Mouse (Mus musculus): ENCODE data around the gene Emsy. TPM values are rescaled to one million over a fixed set of nuclear protein-coding genes. Genes with fewer than 3 reads are reported as not detected.

Gene Emsy
- total and polyA plus RNA-seq, 2 experiments from 2014 or later, result 25.8 to 43.0 TPM

GRCm38 (mm10) chr7:98542731-98543142, 113.8 kb downstream of the Emsy start:
- H3K9ac ChIP-seq (replicated peaks; ENCODE audit: low read length, poor library complexity, severe bottlenecking), result no peak overlapping the region
- no peak for ATAC-seq (ENCODE audit: low FRiP score)
- H3K36me3 ChIP-seq (ENCODE audit: insufficient read depth, low read length), result no peaks in the 10 kb centered on the region
- no peak for TF ChIP-seq CTCF (IDR thresholded peaks at IDR 0.05)
- WGBS, result 68% methylated on average over 6 of the region's 6 CpGs
- no peaks in the 10 kb centered on the region for H3K9me3 ChIP-seq (ENCODE audit: low read length)
- H3K27ac ChIP-seq (ENCODE audit: low read depth, low read length), result no peak overlapping the region
- DNase-seq (ENCODE audit: low spot score), result no peak
- H3K27me3 ChIP-seq (ENCODE audit: insufficient read depth, low read length), result no peaks in the 10 kb centered on the region
- no peaks in the 10 kb centered on the region for H3K4me1 ChIP-seq (ENCODE audit: insufficient read depth, low read length)
- no peak overlapping the region for H3K4me2 ChIP-seq (ENCODE audit: low read depth, low read length, poor library complexity, severe bottlenecking)
- H3K4me3 ChIP-seq (ENCODE audit: low read depth, low read length), result no peak overlapping the region

- Histone ChIP-seq H3K9ac (replicated peaks; ENCODE audit: low read length, poor library complexity, severe bottlenecking) (no peak overlapping the region), H3K4me2 (ENCODE audit: low read depth, low read length, poor library complexity, severe bottlenecking) (no peak overlapping the region), H3K9me3 (ENCODE audit: low read length) (no peaks in the 10 kb centered on the region), H3K27me3 (ENCODE audit: insufficient read depth, low read length) (no peaks in the 10 kb centered on the region), H3K27ac (ENCODE audit: low read depth, low read length) (no peak overlapping the region), H3K4me1 (ENCODE audit: insufficient read depth, low read length) (no peaks in the 10 kb centered on the region), H3K4me3 (ENCODE audit: low read depth, low read length) (no peak overlapping the region), H3K36me3 (ENCODE audit: insufficient read depth, low read length) (no peaks in the 10 kb centered on the region)
- ATAC-seq (ENCODE audit: low FRiP score), result no peak
- DNase-seq (ENCODE audit: low spot score), result no peak
- TF ChIP-seq CTCF (IDR thresholded peaks at IDR 0.05), result no peak
- WGBS, result 95% methylated on average over 3 of the region's 3 CpGs
Measured at GRCm38 (mm10) chr7:98542267-98542666, 114.3 kb downstream of the Emsy start.

GRCm38 (mm10) chr7:98541564-98541963, 115.0 kb downstream of the Emsy start:
- ATAC-seq (ENCODE audit: low FRiP score) (no peak), DNase-seq (ENCODE audit: low spot score) (no peak)
- Histone ChIP-seq H3K36me3 (ENCODE audit: insufficient read depth, low read length) (no peaks in the 10 kb centered on the region), H3K9me3 (ENCODE audit: low read length) (no peaks in the 10 kb centered on the region), H3K27ac (ENCODE audit: low read depth, low read length) (no peak overlapping the region), H3K9ac (replicated peaks; ENCODE audit: low read length, poor library complexity, severe bottlenecking) (no peak overlapping the region), H3K4me2 (ENCODE audit: low read depth, low read length, poor library complexity, severe bottlenecking) (no peak overlapping the region), H3K4me1 (ENCODE audit: insufficient read depth, low read length) (no peaks in the 10 kb centered on the region), H3K4me3 (ENCODE audit: low read depth, low read length) (no peak overlapping the region), H3K27me3 (ENCODE audit: insufficient read depth, low read length) (no peaks in the 10 kb centered on the region)
- TF ChIP-seq CTCF (IDR thresholded peaks at IDR 0.05), result no peak
- 96% methylated on average over 5 of the region's 5 CpGs for WGBS

DNA sequence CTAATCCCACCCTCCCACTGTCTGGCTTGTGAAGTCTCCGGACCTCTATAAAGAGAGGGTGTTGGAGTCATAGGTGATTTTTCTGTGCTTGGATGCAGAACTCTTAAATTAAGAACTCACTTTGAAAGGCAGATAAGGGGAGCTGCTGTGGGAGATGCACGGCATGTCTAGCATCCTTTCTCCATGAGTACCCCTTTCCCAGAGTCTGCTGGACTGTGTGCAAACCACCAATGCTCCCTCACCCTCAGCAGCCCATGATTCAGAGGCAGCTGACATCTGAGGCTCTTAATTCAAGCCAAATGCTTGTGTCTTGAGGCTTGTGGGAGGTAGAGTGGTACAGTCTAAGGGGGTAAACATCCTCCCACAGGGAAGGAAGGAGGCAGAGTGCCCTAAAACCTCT, 115.7 kb downstream of the Emsy start:
- DNase-seq (ENCODE audit: low spot score), result no peak
- no peak for ATAC-seq (ENCODE audit: low FRiP score)

DNA sequence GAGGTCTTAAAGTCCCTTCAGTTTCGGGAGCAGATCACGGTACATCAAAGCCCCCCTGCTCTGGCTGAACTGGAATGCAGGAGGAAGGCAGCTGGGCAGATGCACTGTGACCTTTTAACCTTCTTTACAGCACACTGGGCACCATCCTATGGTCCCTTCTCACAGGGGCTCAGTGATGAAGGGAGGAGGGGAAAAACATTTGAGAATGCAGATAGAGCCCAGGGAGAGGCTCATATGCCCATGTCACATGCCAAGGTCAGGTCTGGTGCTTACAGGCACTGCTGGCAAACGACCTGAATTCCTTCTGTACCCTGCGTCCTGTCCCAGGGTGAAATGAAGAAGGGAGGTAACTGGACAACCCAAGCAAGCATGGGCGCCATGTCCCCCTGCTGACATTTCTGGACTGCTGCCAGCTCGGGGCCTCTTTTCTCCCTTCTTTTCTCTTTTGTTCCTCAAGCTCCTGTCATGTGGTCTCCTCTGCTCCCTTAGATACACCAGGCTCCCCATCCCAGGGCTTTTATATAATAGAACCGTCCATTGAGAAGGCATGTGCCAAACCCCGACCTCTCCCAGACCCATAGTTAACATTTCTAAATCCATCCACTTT, 118.5 kb downstream of the Emsy start:
- ATAC-seq (ENCODE audit: low FRiP score), result no peak; the same call in 1 of the 2 replicates
- Histone ChIP-seq H3K4me2 (ENCODE audit: low read depth, low read length, poor library complexity, severe bottlenecking) (no peak overlapping the region), H3K9ac (replicated peaks; ENCODE audit: low read length, poor library complexity, severe bottlenecking) (no peak overlapping the region), H3K36me3 (ENCODE audit: insufficient read depth, low read length) (no peaks in the 10 kb centered on the region), H3K27me3 (ENCODE audit: insufficient read depth, low read length) (no peaks in the 10 kb centered on the region), H3K27ac (ENCODE audit: low read depth, low read length) (no peak overlapping the region), H3K4me1 (ENCODE audit: insufficient read depth, low read length) (no peaks in the 10 kb centered on the region), H3K4me3 (ENCODE audit: low read depth, low read length) (no peak overlapping the region), H3K9me3 (ENCODE audit: low read length) (no peaks in the 10 kb centered on the region)
- WGBS, result 19% methylated on average over 8 of the region's 8 CpGs
- DNase-seq (ENCODE audit: low spot score), result peak; percentile 26
- TF ChIP-seq CTCF (IDR thresholded peaks at IDR 0.05), result no peak

More for the DNA sequence above, 115.7 kb downstream of the Emsy start:
- no peak for TF ChIP-seq CTCF (IDR thresholded peaks at IDR 0.05)
- Histone ChIP-seq H3K27ac (ENCODE audit: low read depth, low read length) (no peak overlapping the region), H3K36me3 (ENCODE audit: insufficient read depth, low read length) (no peaks in the 10 kb centered on the region), H3K4me2 (ENCODE audit: low read depth, low read length, poor library complexity, severe bottlenecking) (no peak overlapping the region), H3K27me3 (ENCODE audit: insufficient read depth, low read length) (no peaks in the 10 kb centered on the region), H3K9ac (replicated peaks; ENCODE audit: low read length, poor library complexity, severe bottlenecking) (no peak overlapping the region), H3K9me3 (ENCODE audit: low read length) (no peaks in the 10 kb centered on the region), H3K4me3 (ENCODE audit: low read depth, low read length) (no peak overlapping the region), H3K4me1 (ENCODE audit: insufficient read depth, low read length) (no peaks in the 10 kb centered on the region)
- 56% methylated on average over 2 of the region's 2 CpGs for WGBS

DNA sequence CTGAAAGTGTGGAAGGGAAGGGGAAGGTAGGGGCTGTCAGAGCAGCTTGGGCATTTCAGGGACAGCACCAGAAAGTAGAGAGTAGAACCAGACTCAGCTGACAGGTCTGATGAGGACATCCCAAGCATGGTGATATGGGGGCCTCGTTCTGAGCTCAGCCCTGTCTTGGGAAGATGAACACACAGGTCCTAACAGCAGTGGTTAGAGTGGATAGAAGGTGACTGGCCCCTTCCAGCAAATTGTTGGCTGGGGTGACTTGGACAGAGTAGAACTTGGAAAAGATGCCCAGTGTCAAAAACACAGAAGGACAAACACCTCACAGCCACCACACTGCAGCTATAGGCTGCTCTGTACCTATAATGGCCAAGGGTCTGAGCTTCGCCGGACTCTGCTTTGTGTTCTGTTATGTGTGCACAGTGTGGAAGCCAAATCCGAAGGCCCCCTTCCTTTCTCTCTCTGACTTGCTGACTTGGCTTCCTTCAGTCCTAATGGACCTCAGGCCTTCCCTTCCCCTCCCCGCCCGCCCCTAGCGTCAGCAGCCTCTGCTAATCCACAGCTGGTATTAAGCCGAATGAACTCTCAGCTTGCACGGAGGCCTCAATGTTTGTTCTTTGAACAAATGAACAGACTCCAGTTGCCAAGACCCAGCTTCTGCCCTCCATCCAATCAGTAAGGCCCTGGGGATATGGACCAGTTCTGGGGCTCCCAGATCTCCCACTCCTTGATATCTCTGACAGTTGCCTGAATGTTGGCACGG, 119.2 kb downstream of the Emsy start:
- Histone ChIP-seq H3K27me3 (ENCODE audit: insufficient read depth, low read length) (no peaks in the 10 kb centered on the region), H3K9me3 (ENCODE audit: low read length) (no peaks in the 10 kb centered on the region), H3K9ac (replicated peaks; ENCODE audit: low read length, poor library complexity, severe bottlenecking) (no peak overlapping the region), H3K4me2 (ENCODE audit: low read depth, low read length, poor library complexity, severe bottlenecking) (no peak overlapping the region), H3K4me3 (ENCODE audit: low read depth, low read length) (no peak overlapping the region), H3K27ac (ENCODE audit: low read depth, low read length) (no peak overlapping the region), H3K4me1 (ENCODE audit: insufficient read depth, low read length) (no peaks in the 10 kb centered on the region), H3K36me3 (ENCODE audit: insufficient read depth, low read length) (no peaks in the 10 kb centered on the region)
- ATAC-seq (ENCODE audit: low FRiP score) (peak; percentile 44; the same call in 1 of the 2 replicates), DNase-seq (ENCODE audit: low spot score) (peak; percentile 37)
- TF ChIP-seq CTCF (IDR thresholded peaks at IDR 0.05), result no peak
- 20% methylated on average over 10 of the region's 10 CpGs for WGBS

Other genes starting within 250 kb of the Emsy start
- 0.05 TPM in 1 of 2 replicates, not detected in the other for gene Gucy2d, start 216.4 kb downstream of the Emsy start, total RNA-seq (2014; rRNA removed)
- gene Gucy2d, start 216.4 kb downstream of the Emsy start, polyA plus RNA-seq (2015; fragmentation: Nextera tagmentation; extraction: Ambion mirVana), result 0.05 TPM in 1 of 2 replicates, not detected in the other
- 7.6 and 9.0 TPM in 2 replicates for gene Lrrc32, start 167.5 kb downstream of the Emsy start, total RNA-seq (2014; rRNA removed)
- 5.2 and 6.0 TPM in 2 replicates for gene Lrrc32, start 167.5 kb downstream of the Emsy start, polyA plus RNA-seq (2015; fragmentation: Nextera tagmentation; extraction: Ambion mirVana)
- 64.2 and 67.3 TPM in 2 replicates for gene Thap12, start 46.3 kb upstream of the Emsy start, total RNA-seq (2014; rRNA removed)
- gene Thap12, start 46.3 kb upstream of the Emsy start, polyA plus RNA-seq (2015; fragmentation: Nextera tagmentation; extraction: Ambion mirVana), result 43.0 and 49.1 TPM in 2 replicates
- gene Wnt11, start 178.3 kb upstream of the Emsy start, total RNA-seq (2014; rRNA removed), result 3.2 and 3.7 TPM in 2 replicates
- gene Wnt11, start 178.3 kb upstream of the Emsy start, polyA plus RNA-seq (2015; fragmentation: Nextera tagmentation; extraction: Ambion mirVana), result 1.8 and 1.9 TPM in 2 replicates